Mouse (Mus musculus): Measurements from ENCODE around the gene Krt8.

DNA sequence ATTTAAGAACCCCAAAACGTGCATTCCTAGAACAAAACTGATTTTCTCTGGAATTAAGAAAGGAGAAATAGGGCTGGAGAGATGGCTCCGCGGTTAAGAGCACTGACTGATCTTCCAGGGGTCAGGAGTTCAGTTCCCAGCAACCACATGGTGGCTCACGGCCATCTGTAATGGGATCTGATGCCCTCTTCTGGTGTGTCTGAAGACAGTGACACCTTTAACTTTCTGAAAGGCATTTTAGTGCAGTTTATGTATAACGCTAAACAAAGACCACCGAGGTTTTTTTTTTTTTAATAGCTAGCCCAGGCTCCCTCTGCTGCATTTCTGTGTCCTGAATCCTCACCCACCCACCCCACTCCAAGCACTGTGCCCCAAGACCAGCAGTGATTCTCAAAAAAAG, 19.5 kb downstream of the Krt8 start:
- no peak for TF ChIP-seq CTCF (IDR thresholded peaks at IDR 0.05; ENCODE audit: borderline replicate concordance, control insufficient read depth, extremely low read depth, insufficient read depth, low read length, poor library complexity)
- no peak for TF ChIP-seq POLR2A (IDR thresholded peaks at IDR 0.05; ENCODE audit: control insufficient read depth, extremely low read depth, insufficient read depth, low read length, poor library complexity)
